Mouse (Mus musculus): ENCODE measurements around the gene Zfp963.
"Not testable (repeated sequence)": the region's sequence is repeated elsewhere in the genome, so short reads cannot be mapped to it uniquely, and the experiment has no call there.

The Zfp963 gene

DNA sequence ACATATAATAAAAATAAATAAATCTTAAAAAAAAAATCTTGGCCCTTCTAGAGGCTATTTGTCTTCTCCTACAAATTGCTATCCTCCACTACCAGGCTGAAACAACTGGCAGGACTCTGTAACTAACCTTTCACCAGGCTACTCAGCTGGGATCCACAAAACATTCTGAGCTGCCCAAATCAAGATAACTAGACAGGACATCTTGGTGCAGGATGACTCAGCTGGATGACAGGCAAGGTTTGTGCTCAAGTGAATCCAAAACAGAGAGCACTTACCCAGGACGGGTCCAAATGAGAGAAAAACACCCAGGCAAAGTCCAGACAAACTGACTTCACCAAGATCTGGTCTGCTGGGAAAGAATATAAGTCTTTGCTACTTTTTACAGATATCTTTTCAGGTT, 14.3 kb downstream of the Zfp963 start:
- no peak for DNase-seq

DNA sequence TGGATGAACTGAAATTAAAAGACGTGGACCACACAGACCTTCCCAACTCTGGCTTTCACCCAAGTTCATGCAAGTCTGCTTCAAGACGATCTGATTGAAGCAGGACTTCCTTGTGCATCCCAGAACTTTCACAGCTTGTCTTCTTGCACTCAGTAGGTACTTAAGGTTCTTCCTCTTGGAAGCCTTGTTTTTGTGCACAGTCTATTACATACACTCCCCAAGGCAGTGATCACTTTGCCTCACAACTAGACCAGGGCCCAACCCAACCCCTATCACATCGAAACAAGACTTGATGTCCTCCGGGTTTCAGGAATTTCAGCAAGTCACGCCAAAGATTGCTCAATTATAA, 32.6 kb downstream of the Zfp963 start:
- no peak for DNase-seq

DNA sequence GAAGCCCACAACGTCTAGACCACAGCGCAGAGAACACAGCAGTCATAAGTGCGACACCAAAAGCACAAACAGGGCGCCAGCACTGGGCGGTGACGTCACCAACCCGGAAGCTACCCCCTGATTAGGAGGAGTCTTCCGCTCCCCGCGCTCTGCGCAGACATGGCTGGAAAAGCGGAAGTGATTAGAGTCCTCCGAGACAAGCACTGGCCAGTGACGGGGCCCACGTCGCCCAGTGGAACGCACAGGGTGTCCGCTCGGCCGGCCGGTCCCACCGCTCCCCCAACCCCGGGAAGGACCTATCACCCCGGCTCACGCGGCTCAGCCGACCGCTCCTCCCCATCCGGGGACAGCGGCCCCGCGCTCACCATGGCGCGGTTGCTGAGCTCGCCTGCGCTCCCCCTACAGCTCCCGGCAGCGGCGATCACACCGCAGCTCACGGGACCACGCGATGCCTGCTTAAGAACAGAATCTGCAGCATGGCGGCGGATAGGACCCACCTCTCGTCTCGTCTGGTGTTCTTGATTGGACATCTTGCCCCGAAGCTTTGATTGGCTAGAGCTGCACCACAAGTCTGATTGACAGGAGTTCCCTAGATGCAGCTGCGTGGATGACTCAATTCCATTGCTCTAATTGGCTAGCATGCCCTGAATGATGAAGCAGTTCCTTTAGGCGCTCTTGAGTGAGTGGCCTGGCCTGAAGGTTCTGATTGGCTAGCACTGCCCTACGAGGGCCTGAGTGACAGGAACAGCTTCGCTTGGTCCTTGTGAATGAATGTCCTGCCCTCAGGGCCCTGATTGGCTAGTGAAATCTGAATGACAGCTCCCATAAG, 33.2 kb downstream of the Zfp963 start:
- peak; percentile 96 to 99 for DNase-seq

DNA sequence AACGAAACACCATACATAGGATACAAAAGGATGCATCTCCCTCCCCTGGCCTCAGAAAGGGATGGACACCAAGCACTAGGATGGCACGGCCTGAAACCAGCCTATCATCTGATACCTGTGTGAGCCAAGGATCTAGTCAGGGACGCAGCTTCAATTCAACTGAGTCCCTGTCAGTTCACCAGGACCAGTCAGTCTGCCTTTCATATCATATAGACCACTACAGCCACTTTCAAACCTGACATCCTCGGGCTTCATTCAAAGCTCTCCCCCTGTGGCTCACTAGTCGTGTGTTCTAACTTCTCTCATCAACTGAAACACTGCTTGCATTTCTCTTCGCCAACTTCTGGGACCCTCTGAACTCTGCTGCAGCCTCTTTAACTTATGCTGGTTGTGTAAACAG, 34.4 kb downstream of the Zfp963 start:
- DNase-seq = no peak

DNA sequence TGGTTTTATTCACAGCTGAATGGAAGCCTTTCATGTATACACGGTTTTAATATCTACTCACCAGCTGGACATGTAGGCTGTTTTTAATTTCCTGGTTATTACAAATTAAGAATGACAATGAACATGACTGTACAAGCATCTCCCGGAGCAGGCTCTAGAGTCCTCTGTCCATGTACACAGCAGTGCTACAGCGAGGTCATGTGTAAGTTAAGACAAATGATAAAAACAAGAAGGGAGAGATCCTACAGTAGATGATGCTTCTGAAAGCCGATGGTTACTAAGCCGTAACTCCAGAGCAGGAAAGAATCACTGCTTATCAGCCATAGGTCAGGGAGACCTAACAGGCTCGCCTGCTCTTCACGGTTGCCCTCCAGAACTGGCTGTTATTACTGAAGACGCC, 36.3 kb downstream of the Zfp963 start:
- DNase-seq = no peak

DNA sequence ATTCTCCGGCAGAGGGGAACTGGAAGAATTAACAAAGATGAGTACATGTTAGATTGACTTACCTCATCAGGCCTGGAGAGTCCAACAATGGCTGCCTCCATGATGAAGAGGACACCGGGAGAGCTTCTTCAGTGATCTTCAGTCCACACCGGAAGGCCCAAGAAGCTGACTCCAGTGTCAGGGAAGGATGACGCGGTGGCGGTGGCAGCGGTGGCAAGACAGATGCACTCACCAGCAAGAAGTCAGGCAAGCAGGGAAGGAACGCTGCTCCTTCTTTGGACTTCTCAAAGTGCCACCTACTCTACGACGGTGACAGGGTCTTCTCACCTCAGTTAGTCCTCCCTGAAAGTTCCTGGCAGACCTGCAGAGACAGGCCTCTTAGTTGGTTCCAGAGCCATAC, 39.1 kb downstream of the Zfp963 start, which contains the start of gene Zfp869:
TSS of gene Zfp869 (minus strand) at position 101 of the 400 bp plus-strand sequence.
- not testable (repeated sequence) for DNase-seq

DNA sequence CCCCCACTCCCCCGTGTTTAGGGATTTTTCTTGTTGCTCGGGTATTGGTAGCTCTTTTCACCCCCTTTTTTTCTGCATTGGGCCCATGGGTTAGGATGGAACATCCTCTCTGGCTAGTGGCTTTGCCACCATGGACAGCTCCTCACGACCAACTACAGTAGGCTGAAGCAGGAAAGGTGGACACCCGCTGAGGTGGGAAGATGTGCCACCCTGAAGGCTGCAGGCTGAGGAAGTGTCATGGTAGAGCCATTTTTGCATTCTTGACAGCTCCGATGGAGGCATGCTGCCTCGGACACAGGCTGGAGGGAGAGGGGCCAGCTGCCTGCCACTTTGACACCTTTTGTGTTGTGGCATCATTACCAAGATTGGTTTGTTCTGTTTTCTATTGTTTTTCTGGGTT, 48.0 kb downstream of the Zfp963 start:
- peak in 1 of 2 experiments; percentile 38 for DNase-seq
